Mouse (Mus musculus): ENCODE measurements around the gene Cav1. TPM values are rescaled to one million over a fixed set of nuclear protein-coding genes. Genes with fewer than 3 reads are reported as not detected.

The Cav1 gene
- 1 to 10 TPM; 1.9 to 3.4 TPM for total RNA-seq (2023)

GRCm38 (mm10) chr6:17305954-17306601, at the start of gene Cav1:
TSS of gene Cav1 (plus strand) at chr6:17306335.

GRCm38 (mm10) chr6:17280939-17281756, 25.0 kb upstream of the Cav1 start, which contains the start of gene Cav2:
TSS of gene Cav2 (plus strand) at chr6:17281185.

Other genes with a start within 250 kb of the Cav1 start
- gene Tes, start 241.2 kb upstream of the Cav1 start, total RNA-seq (2023), result 10 to 100 TPM; 19.9 to 23.7 TPM
- gene Cav2, start 25.1 kb upstream of the Cav1 start, total RNA-seq (2023), result 1 to 10 TPM; 4.1 to 4.9 TPM
- 10 to 100 TPM in 1 of 2 experiments, 1 to 10 TPM in 1; 7.9 to 13.3 TPM for gene Met, start 157.5 kb downstream of the Cav1 start, total RNA-seq (2023)